Mouse (Mus musculus) skeletal muscle tissue, postnatal 0 days (tissue): ENCODE measurements around the gene Hoxb1. TPM values are rescaled to one million over a fixed set of nuclear protein-coding genes. Genes with fewer than 3 reads are reported as not detected.

ENCODE experiments used
- microRNA counts: library from miRNA; unstranded; fragments of <30 nt; microRNA quantifications from one replicate; lab custom pipeline; 2015
- microRNA-seq, 2 experiments: library from miRNA; unstranded; fragments of <30 nt; microRNA quantifications; one replicate each; pipeline ENCODE4; 2016
- polyA plus RNA-seq: library from polyadenylated mRNA; unstranded; fragments of >200 nt; fragmentation: Nextera tagmentation; extraction: Ambion mirVana; gene quantifications from 2 replicates; pipeline ENCODE4 v1.2.1, GENCODE M21; 2015

Gene Hoxb1
- not detected in 2 replicates for polyA plus RNA-seq

DNA sequence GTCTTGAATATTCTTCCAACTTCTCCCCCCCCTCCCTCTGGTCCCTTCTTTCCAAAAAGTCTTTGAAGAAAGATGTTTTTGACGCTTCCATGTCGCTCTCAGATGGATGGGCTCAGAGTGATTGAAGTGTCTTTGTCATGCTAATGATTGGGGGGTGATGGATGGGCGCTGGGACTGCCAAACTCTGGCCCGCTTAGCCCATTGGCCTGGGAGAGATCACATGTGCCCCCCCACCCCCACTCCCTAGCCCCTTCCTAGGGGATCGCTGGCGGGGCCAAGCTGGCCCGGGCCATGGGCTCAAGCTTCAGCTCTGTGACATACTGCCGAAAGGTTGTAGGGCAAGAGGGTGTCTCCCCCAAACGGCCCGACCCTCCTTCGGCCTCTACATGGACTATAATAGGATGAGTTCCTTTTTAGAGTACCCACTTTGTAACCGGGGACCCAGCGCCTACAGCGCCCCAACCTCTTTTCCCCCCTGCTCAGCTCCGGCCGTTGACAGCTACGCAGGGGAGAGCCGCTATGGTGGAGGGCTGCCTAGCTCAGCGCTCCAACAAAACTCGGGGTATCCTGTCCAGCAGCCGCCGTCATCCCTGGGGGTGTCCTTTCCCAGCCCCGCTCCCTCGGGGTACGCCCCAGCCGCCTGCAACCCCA lies at the start of gene Hoxb1:
Hoxb1 (plus strand) TSS at position 312 of the 651 bp plus-strand sequence.

DNA sequence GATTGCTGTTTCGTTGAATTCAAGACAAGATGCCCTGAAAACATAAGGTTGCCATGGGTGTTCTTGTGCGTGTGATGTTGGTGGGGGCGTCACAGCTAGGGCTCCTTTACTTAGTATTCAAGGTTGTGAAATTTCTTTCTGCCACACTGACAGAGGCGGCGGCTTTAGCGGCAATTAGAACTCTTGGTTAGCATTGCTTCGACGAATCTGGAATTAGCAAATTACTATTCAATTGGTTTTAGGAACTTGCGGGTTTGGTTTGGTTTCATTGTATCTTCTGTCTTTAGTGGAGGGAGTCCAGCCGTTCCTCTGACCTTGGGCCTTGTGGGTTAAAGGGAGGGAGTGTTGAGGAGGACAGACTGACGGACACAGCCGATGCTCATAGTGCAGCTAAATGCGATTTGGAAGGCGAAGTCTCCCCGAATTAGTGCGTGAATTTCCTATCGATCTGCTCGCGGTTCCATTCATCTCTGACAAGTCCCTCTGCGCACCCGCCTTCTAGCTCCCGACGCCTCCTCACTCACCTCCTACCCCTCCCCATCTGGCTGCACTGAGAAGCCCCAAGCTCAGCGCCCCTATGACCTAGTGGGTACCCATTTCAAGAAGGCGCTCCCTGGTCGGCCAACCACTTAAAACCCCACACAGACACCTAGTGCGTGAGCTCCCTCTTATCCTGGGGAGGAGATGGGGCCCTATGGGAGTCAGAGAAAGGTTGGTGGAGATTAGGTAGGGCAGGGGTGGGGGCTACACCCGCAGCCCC lies 47.8 kb upstream of the Hoxb1 start, which contains the start of gene Hoxb4:
Hoxb4 (plus strand) TSS at position 660 of the 760 bp plus-strand sequence.

DNA sequence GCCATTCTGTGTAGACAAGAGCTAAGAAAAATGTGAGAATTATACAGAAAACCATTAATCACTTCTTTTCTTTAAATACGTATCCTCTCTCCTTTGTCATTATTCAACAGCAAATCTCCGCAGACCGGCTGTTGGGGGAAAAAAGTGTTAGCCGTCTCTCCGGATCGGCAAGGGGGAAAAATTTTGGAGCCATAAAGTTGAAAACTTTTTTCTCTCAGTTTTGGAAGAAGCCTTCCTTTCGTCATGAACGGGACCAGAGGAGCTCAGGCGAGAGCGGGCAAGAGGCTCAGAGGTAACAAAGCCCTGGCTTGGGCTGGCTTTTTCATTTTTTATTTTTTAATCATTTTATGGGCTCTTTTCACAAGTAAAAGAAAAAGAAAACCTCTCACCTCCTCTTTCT lies 42.4 kb upstream of the Hoxb1 start, which contains the start of gene Hoxb3:
Hoxb3 (plus strand) TSS at position 173 of the 400 bp plus-strand sequence.

DNA sequence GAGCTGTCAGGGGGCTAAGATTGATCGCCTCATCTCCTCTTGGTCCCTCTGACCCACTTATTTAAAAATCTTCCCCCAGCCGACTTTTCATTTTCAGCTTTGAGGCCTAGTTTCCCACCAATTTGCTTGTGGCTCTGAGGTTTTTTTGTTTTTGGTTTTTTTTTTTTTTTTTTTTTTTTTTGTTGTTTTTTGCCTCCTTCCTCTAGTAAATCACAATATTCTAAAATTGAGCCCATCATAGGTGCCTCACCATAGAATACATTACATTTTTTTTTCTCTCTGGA lies 15.3 kb upstream of the Hoxb1 start, which contains the start of gene Hoxb2:
Hoxb2 (plus strand) TSS at position 185 of the 284 bp plus-strand sequence.

MicroRNA genes within 50 kb of the gene (microRNA counts, 519-probe panel; counts per million panel counts)
- microRNA mmu-miR-10a (lab: Ali Mortazavi, UCI) = 2,709 counts per million, percentile 70 among the panel's probes with 10 or more counts

Small RNA genes within 50 kb of the gene (microRNA-seq; reads per million reads assigned to microRNA genes)
- 1,921 to 2,023 reads per million in 2 experiments for gene Mir10a

Other genes with a start within 250 kb of the Hoxb1 start
- not detected in 2 replicates for gene Ttll6, start 232.0 kb upstream of the Hoxb1 start, polyA plus RNA-seq
- gene Hoxb13, start 171.4 kb upstream of the Hoxb1 start, polyA plus RNA-seq = not detected in 2 replicates
- 0.51 and 0.63 TPM in 2 replicates for gene Hoxb9, start 94.3 kb upstream of the Hoxb1 start, polyA plus RNA-seq
- 0.12 and 0.32 TPM in 2 replicates for gene Hoxb8, start 83.8 kb upstream of the Hoxb1 start, polyA plus RNA-seq
- 2.2 and 2.9 TPM in 2 replicates for gene Hoxb7, start 79.1 kb upstream of the Hoxb1 start, polyA plus RNA-seq
- 0.23 and 0.43 TPM in 2 replicates for gene Hoxb6, start 73.3 kb upstream of the Hoxb1 start, polyA plus RNA-seq
- gene Hoxb5, start 62.4 kb upstream of the Hoxb1 start, polyA plus RNA-seq = 0.55 and 0.59 TPM in 2 replicates
- gene Hoxb4, start 47.5 kb upstream of the Hoxb1 start, polyA plus RNA-seq = 0.14 and 0.16 TPM in 2 replicates
- gene Hoxb3, start 42.4 kb upstream of the Hoxb1 start, polyA plus RNA-seq = 0.33 TPM in 1 of 2 replicates, not detected in the other
- 1.3 and 2.0 TPM in 2 replicates for gene Hoxb2, start 15.2 kb upstream of the Hoxb1 start, polyA plus RNA-seq
- 0.16 and 0.32 TPM in 2 replicates for gene Skap1, start 98.8 kb downstream of the Hoxb1 start, polyA plus RNA-seq